Mouse (Mus musculus): ENCODE measurements around the gene Agap3.

GRCm38 (mm10) chr5:24443204-24443603 lies 8.8 kb upstream of the Agap3 start:
- TF ChIP-seq GATA1 (IDR thresholded peaks at IDR 0.05; ENCODE audit: low read length) (no peak), TAL1 (IDR thresholded peaks at IDR 0.05; ENCODE audit: low read length) (no peak)

Measured in erythroblast, embryonic 14.5 days (primary cell).